Mouse (Mus musculus) cerebellum, adult 2 months (tissue): ENCODE results near the gene Myl4. TPM values are rescaled to one million over a fixed set of nuclear protein-coding genes. Genes with fewer than 3 reads are reported as not detected.
A peak's percentile ranks its signal among the peaks of the same experiment; 100 is the strongest.
"Not testable (repeated sequence)": the region's sequence is repeated elsewhere in the genome, so short reads cannot be mapped to it uniquely, and the experiment has no call there.

ENCODE experiments used
- DNase-seq, 2 experiments: peaks; one replicate each; pipeline ENCODE4 v3.0.0; 2021
- H3K27ac ChIP-seq: fragments of 200-500 bp; 2 replicates; pipeline ENCODE4 v1.5.1; 2012; ENCODE audit warnings: low read length, control low read depth, inconsistent platforms; ENCODE audit not compliant: insufficient read depth
- H3K27me3 ChIP-seq: fragments of 200-500 bp; 2 replicates; pipeline ENCODE4 v1.6.1; 2012; ENCODE audit warnings: inconsistent platforms, mild to moderate bottlenecking, low read length, moderate library complexity; ENCODE audit not compliant: control insufficient read depth, insufficient read depth
- H3K4me1 ChIP-seq: fragments of 200-500 bp; 2 replicates; pipeline ENCODE4 v1.6.1; 2011; ENCODE audit warnings: low read length; ENCODE audit not compliant: control insufficient read depth, insufficient read depth
- H3K4me3 ChIP-seq: fragments of 200-500 bp; replicated peaks from 2 replicates; pipeline ENCODE3; 2011; ENCODE audit warnings: mild to moderate bottlenecking, low read depth, low read length, control low read depth; ENCODE audit not compliant: insufficient read depth
- CTCF ChIP-seq: fragments of 200-500 bp; IDR thresholded peaks from 2 replicates; pipeline ENCODE4 v1.5.1; 2011; ENCODE audit warnings: low read depth, mild to moderate bottlenecking, control low read depth, low read length, moderate library complexity, borderline replicate concordance; ENCODE audit not compliant: insufficient read depth
- POLR2A ChIP-seq: fragments of 200-500 bp; IDR thresholded peaks from 2 replicates; pipeline ENCODE4 v1.6.1; 2011; ENCODE audit warnings: low read length, control low read depth, borderline replicate concordance; ENCODE audit not compliant: insufficient read depth
- WGBS: fragments of 180-500 bp; shearing (Covaris S2); methylation state at CpG from one replicate; pipeline ENCODE4 v1.1.7; 2018; 5-methylcytosine and 5-hydroxymethylcytosine counted together
- polyA plus RNA-seq: library from polyadenylated mRNA; depleted of rRNA; stranded (reverse); fragments of >200 nt; gene quantifications from 2 replicates; pipeline ENCODE4 v1.2.3, GENCODE M21; 2012

The Myl4 gene
- polyA plus RNA-seq, 1 experiment, result 2.5 TPM

GRCm38 (mm10) chr11:104565172-104565571 lies 14.7 kb downstream of the Myl4 start:
- no peaks in the 10 kb centered on the region for H3K4me1 ChIP-seq
- H3K27ac ChIP-seq, result no peak overlapping the region
- WGBS, result 85% methylated on average over 9 of the region's 9 CpGs
- no peak for DNase-seq
- TF ChIP-seq POLR2A, result no peak
- H3K27me3 ChIP-seq, result no peaks in the 10 kb centered on the region
- no peak overlapping the region for H3K4me3 ChIP-seq

- no peak overlapping the region for H3K27ac ChIP-seq
- H3K27me3 ChIP-seq, result no peaks in the 10 kb centered on the region
- WGBS, result 88% methylated on average over 6 of the region's 6 CpGs
- H3K4me3 ChIP-seq, result no peak overlapping the region
- no peaks in the 10 kb centered on the region for H3K4me1 ChIP-seq
- TF ChIP-seq POLR2A (no peak), CTCF (no peak)
- DNase-seq, result no peak
Measured at GRCm38 (mm10) chr11:104566097-104566496, 15.6 kb downstream of the Myl4 start.

- Histone ChIP-seq H3K27me3 (no peaks in the 10 kb centered on the region), H3K4me3 (no peak overlapping the region), H3K4me1 (no peaks in the 10 kb centered on the region), H3K27ac (no peak overlapping the region)
- DNase-seq, result no peak
- 77% methylated on average over 2 of the region's 2 CpGs for WGBS
- TF ChIP-seq CTCF (no peak), POLR2A (no peak)
Measured at GRCm38 (mm10) chr11:104566796-104567195, 16.3 kb downstream of the Myl4 start.

GRCm38 (mm10) chr11:104567736-104568135 lies 17.3 kb downstream of the Myl4 start:
- no peak overlapping the region for H3K4me3 ChIP-seq
- no peak overlapping the region for H3K27ac ChIP-seq
- no peak for DNase-seq
- 49% methylated on average over 9 of the region's 9 CpGs for WGBS
- no peaks in the 10 kb centered on the region for H3K4me1 ChIP-seq
- H3K27me3 ChIP-seq, result no peaks in the 10 kb centered on the region
- TF ChIP-seq CTCF (no peak), POLR2A (no peak)

GRCm38 (mm10) chr11:104568326-104568725 lies 17.9 kb downstream of the Myl4 start:
- no peaks in the 10 kb centered on the region for H3K4me1 ChIP-seq
- no peak for TF ChIP-seq POLR2A
- H3K4me3 ChIP-seq, result no peak overlapping the region
- whole genome bisulfite sequencing, result 88% methylated on average over 4 of the region's 4 CpGs
- no peak overlapping the region for H3K27ac ChIP-seq
- DNase-seq, result no peak
- no peaks in the 10 kb centered on the region for H3K27me3 ChIP-seq

GRCm38 (mm10) chr11:104570515-104570914 lies 20.1 kb downstream of the Myl4 start:
- DNase-seq, H3K4me3 ChIP-seq, H3K27me3 ChIP-seq, H3K27ac ChIP-seq, H3K4me1 ChIP-seq: not testable (repeated sequence)
- 90% methylated on average over 8 of the region's 8 CpGs for WGBS

- H3K4me1 ChIP-seq, H3K27ac ChIP-seq, H3K27me3 ChIP-seq: not testable (repeated sequence)
- peak; percentile 32 to 37 for DNase-seq
- H3K4me3 ChIP-seq, result peak overlapping the region; percentile 23
- WGBS, result 1% methylated on average over 28 of the region's 28 CpGs
Measured at GRCm38 (mm10) chr11:104571373-104571772, 20.9 kb downstream of the Myl4 start.

GRCm38 (mm10) chr11:104572091-104572490 lies 21.6 kb downstream of the Myl4 start:
- no peak overlapping the region for H3K4me3 ChIP-seq
- no peak for DNase-seq
- TF ChIP-seq POLR2A (no peak), CTCF (no peak)
- no peaks in the 10 kb centered on the region for H3K27me3 ChIP-seq
- H3K27ac ChIP-seq, result no peak overlapping the region
- no peaks in the 10 kb centered on the region for H3K4me1 ChIP-seq
- WGBS, result 45% methylated on average over 7 of the region's 7 CpGs

- WGBS, result 36% methylated on average over 2 of the region's 2 CpGs
- H3K27me3 ChIP-seq, result no peaks in the 10 kb centered on the region
- no peak overlapping the region for H3K27ac ChIP-seq
- TF ChIP-seq POLR2A, result no peak
- no peak for TF ChIP-seq CTCF
- DNase-seq, result peak in 1 of 2 experiments; percentile 26
- H3K4me3 ChIP-seq, result no peak overlapping the region
- no peaks in the 10 kb centered on the region for H3K4me1 ChIP-seq
Measured at GRCm38 (mm10) chr11:104572566-104572965, 22.1 kb downstream of the Myl4 start.
